Mouse (Mus musculus) adrenal gland, adult 18-20 months (tissue): ENCODE results near the gene Atad2b. TPM values are rescaled to one million over a fixed set of nuclear protein-coding genes. Genes with fewer than 3 reads are reported as not detected.
"Not testable (repeated sequence)": the region's sequence is repeated elsewhere in the genome, so short reads cannot be mapped to it uniquely, and the experiment has no call there.

ENCODE experiments used
- DNase-seq, 2 experiments: peaks; one replicate each; pipeline ENCODE4 v3.0.0; 2021 to 2022; ENCODE audit warnings: low spot score in 2 of 2
- total RNA-seq, 2 experiments: library from RNA; stranded (reverse); gene quantifications; 1 replicate in 1 of 2; 2 replicates in 1 of 2; pipeline ENCODE4 v1.2.3; 2021

The Atad2b gene
- total RNA-seq, 2 experiments from 2014 or later, result 20.6 to 25.2 TPM

DNA sequence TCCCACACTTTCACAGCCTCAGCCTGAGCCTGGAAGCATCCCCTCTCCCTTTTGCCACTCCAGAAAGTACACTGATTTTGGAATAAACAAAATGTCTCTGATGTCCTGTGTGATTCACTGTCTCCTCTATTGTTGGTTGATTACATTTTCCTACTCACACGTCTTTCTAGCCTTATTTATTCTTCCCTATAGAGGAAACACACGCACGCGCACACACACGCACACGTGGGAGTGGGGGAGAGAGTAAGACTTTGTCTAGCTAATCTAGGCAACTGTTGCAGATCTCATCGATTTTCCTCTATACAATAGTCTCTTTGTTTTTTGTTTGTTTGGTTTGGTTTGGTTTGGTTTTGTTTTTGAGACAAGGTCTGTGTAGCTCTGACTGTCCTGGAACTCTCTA is 8.8 kb upstream of the Atad2b start:
- no peak for DNase-seq

DNA sequence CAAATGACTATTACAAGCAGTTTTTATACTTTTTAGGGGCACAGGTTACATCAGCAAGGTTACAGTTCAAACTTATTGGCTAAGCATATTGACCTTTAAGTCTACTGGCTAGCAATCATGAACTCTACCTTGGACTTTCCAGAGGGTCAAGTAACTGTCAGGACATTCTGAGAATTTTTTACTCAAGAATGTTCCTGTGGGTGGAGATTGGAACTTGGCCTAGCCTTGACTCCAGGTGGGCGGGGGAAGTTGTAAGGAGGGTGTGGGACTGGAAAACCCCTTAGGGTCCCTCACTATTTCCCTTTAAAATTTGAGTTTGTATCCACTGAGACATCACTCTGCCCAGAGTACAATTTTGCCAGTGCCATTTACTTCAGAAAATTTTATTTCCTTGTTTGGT is 6.7 kb upstream of the Atad2b start:
- not testable (repeated sequence) for DNase-seq

DNA sequence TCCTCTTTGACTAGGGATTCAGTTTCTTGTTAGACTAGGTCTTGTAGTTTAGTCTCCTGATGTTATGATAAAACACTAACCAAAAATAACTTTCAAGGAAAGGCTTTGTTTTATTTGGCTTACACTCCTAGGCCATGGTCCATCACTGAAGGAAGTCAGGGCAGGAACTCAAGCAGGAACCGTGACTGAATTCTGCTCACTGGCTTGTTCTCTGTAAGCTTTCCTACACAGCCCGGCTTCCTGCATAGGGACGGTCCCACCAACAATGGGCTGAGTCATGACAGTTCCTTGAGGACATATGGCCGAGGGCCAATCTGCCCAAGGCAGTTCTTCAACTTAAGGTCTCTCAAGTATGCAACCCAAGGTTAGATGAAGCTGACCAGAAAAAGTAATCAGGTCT is 5.4 kb upstream of the Atad2b start:
- DNase-seq, result peak in 1 of 2 experiments; percentile 27

- no peak for DNase-seq
These were observed 2.7 kb upstream of the Atad2b start for GRCm38 (mm10) chr12:4914441-4914840.

GRCm38 (mm10) chr12:4914944-4915343 is 2.2 kb upstream of the Atad2b start:
- DNase-seq, result no peak

- DNase-seq, result peak; percentile 67 to 74
These were observed 845 bp downstream of the Atad2b start for GRCm38 (mm10) chr12:4917805-4918591.

- DNase-seq, result no peak
These were observed 11.0 kb downstream of the Atad2b start for GRCm38 (mm10) chr12:4928197-4928596.

DNA sequence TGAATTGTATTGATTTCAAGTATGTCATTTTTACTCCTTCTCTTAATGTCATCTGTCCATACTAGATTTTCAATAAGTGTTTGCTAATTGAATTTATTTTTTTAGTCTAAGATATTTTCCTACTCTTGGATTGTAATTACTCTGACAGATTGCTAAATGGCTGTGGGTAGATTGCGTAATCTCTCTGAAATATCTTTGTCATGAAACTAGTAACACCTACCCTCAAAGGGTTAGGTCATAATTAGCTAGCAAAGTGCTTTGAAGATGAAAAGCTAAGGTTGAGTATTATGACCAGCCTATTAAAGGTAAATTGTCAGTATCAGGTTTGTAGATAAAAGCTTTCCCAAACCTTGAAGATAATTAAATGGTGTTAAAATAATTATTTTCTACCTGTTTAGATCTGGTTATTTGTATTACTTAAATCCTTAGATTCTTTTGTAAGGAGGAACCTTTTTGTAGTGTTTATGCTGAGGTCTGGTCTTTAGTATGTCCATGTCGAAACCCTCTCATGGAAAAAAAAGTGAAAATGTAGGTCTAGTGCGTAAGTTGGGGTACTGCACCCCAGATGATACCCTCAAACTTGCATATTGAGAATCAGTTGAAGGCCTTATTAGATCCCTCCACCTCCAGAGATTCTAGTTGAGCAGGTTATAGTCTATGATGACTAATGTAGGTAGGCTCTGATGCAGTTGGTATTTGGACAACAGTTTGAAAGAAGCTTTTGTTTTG is 13.8 kb downstream of the Atad2b start:
- no peak for DNase-seq

GRCm38 (mm10) chr12:4952272-4952671 is 35.1 kb downstream of the Atad2b start:
- DNase-seq, result no peak

GRCm38 (mm10) chr12:4953156-4953555 is 36.0 kb downstream of the Atad2b start:
- no peak for DNase-seq

DNA sequence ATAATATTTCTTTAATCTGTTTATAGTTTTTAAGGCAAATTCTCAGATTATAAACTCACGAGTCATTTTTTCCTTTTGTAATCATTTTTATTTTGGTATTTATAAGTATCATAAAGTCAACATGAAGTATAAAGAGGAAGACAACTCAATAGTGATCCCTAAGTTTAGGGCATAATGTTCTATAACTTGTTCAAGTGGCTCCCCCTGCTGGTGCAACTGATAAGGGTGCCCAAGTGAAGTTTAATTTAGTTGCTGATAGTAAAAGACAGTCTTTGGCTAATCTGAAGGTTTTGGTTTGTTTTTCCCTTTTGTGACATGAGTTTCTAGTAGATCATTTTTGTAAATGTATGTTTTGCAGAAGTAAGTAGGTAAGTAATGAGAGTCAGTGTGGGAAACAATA is 55.8 kb downstream of the Atad2b start:
- peak; percentile 63 to 77 for DNase-seq

DNA sequence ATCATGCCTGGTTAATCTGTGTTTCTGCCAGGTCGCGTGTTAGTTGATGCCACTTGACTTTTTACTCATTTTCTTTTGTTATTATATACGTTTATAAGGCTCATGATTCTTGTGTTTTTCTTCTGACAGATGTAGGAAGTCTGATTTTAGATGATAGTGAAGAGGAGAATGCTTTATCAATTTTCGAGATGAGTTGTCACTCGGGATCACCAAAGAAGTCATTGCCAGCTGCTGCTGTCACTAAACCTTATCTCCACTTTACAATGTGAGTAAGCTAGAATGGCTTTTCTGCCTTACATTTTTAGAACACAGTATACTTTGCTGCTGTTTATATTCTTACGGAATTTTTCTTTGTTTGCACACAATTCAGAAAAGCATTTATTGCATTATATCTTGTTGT is 61.2 kb downstream of the Atad2b start:
- no peak for DNase-seq

GRCm38 (mm10) chr12:4996981-4997380 is 79.8 kb downstream of the Atad2b start:
- DNase-seq, result no peak

- no peak for DNase-seq
These were observed 88.2 kb downstream of the Atad2b start for GRCm38 (mm10) chr12:5005338-5005737.

GRCm38 (mm10) chr12:5005776-5006175 is 88.6 kb downstream of the Atad2b start:
- DNase-seq, result not testable (repeated sequence)

DNA sequence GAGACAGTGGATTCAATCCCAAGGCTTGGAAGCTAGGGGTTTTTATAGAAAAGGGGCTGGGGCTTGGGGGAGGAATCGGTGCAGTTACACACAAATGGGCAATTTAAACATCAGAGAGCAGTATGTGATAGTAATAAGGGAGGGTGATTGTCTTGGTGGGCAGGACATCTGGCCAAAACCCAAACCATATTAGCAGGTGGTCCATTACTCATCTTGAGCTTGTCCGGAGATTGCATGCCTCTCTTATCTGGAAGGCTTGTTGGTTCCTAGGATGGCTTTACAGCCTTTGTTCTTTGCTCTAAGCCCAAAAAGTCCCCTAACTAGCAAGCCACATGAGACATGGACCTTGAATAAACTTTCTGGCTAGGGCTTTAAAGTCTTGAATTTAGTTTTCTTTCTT is 91.5 kb downstream of the Atad2b start:
- DNase-seq, result not testable (repeated sequence)

DNA sequence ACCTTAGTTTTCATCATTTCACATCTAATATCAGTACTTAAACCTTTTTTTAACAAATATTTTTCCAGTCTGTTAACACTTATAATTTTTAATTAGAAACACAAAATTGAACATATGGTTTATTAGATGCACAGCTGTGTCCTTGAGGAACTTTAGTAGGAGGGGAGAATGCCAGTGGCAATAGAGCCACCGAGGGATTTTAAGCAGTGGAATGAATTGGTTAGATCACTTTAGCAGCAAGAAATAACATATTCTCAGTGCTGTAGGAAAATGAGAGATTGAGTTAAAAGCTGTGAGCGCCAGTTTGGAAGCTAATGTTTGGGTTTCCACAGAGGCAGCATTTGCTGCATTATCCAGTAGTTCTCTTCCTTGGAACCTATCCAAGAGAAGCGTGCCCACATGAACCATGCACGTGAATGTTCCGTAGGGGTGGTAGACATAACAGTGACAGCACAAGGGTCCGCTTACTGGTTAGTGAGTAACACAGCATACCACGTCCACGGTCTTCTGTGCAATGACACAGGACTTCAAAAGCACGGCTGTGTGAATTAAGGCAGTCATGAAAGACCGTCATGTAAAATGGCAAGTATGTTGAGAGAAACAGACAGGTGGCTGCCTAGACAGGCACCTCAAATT is 108.2 kb downstream of the Atad2b start:
- no peak for DNase-seq

DNA sequence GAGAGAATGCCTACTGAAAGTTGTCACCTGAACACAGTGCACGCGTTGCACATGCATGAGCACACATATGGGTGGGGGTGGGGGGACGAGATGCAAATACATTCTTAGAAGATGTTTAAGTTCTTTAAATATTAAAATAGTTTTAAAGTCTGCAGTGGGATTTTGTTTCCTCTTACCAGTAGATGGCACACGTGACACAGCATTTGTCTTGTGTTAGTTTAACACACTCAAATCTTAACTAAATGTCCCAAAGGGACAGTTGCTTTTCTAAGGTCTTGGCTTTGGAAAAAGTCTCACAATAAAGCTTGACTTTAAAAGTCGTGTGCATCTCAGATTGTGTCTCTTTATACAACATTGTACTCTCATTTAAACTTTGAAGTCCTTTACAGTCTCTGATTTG is 111.9 kb downstream of the Atad2b start:
- no peak for DNase-seq

- DNase-seq, result no peak
These were observed 120.9 kb downstream of the Atad2b start for GRCm38 (mm10) chr12:5038008-5038407.

DNA sequence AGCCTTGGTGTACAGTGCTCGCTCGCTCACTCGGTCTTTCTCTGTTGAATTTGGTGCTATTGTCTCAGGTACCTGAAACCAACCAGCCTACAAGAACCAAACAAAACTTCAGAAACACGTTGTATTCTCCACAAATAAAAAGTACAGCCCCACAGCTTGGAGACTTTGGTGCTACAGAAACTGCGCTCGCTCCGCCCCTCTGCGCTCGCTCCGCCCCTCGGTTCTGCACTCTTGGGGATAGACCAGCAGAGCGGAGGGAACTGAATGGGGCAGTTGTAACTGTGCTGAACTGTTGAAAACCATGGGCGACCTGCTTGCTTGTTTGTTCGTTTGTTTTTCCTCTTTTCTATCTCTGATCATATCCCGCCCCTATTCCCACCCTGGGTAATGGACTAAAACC is 127.0 kb downstream of the Atad2b start:
- no peak for DNase-seq

- DNase-seq, result no peak
These were observed 131.0 kb downstream of the Atad2b start for GRCm38 (mm10) chr12:5048104-5048503.

DNA sequence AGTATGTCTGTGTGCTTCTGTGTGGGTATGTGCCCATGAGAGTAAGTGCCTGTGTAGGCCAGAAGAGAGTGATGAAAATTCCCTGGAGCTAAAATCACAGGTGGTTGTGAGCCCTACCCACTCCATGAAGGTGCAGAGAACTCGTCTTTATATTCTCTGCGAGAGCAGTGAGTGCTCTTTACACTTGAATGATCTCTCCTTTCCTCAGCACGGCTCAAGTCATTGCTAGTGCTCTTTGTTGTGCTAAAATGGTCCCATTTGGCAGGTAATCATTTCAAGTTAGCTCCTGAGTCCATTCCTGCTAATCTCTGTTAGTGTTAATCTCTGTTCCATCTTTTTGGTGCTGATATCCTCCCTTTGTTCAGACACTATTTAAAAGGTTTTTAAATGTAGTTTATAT is 150.4 kb downstream of the Atad2b start:
- DNase-seq, result no peak
